Mouse (Mus musculus) stomach, embryonic 15.5 days (tissue): ENCODE results near the gene Ddrgk1. TPM values are rescaled to one million over a fixed set of nuclear protein-coding genes. Genes with fewer than 3 reads are reported as not detected.
A peak's percentile ranks its signal among the peaks of the same experiment; 100 is the strongest.

Source experiments
- ATAC-seq: fragments of 200-750 bp; cut with Nextera tagmentation; 2 replicates; pipeline ENCODE4 v1.8.0; 2017; ENCODE audit warnings: low read depth, moderate number of reproducible peaks, moderate TSS enrichment; ENCODE audit not compliant: insufficient read depth, low FRiP score
- H3K27ac ChIP-seq: fragments of 300-500 bp; sonication (generic); 2 replicates; pipeline ENCODE4 v1.5.1; 2015; ENCODE audit warnings: mild to moderate bottlenecking, inconsistent platforms
- H3K27me3 ChIP-seq: fragments of 300-500 bp; sonication (generic); replicated peaks from 2 replicates; pipeline ENCODE4 v1.6.1; 2015; ENCODE audit warnings: inconsistent platforms
- H3K36me3 ChIP-seq: fragments of 300-500 bp; sonication (generic); 2 replicates; pipeline ENCODE4 v1.6.1; 2015; ENCODE audit warnings: inconsistent platforms
- H3K4me1 ChIP-seq: fragments of 300-500 bp; sonication (generic); 2 replicates; pipeline ENCODE4 v1.6.1; 2015; ENCODE audit warnings: inconsistent platforms
- H3K4me2 ChIP-seq: fragments of 300-500 bp; sonication (generic); 2 replicates; pipeline ENCODE4 v1.6.1; 2015; ENCODE audit warnings: mild to moderate bottlenecking, inconsistent platforms
- H3K4me3 ChIP-seq: fragments of 300-500 bp; sonication (generic); replicated peaks from 2 replicates; pipeline ENCODE4 v1.5.1; 2015; ENCODE audit warnings: inconsistent platforms
- H3K9ac ChIP-seq: fragments of 300-500 bp; sonication (generic); 2 replicates; pipeline ENCODE4 v1.6.1; 2015; ENCODE audit warnings: inconsistent platforms
- H3K9me3 ChIP-seq: fragments of 300-500 bp; sonication (generic); 2 replicates; pipeline ENCODE4 v1.6.1; 2016; ENCODE audit warnings: inconsistent platforms
- WGBS: fragments of 180-500 bp; shearing (Covaris S2); methylation state at CpG from one replicate; pipeline ENCODE4 v1.1.7; 2015; 5-methylcytosine and 5-hydroxymethylcytosine counted together
- polyA plus RNA-seq: library from polyadenylated mRNA; unstranded; fragments of >200 nt; fragmentation: Nextera tagmentation; extraction: Ambion mirVana; gene quantifications from 2 replicates; pipeline ENCODE4 v1.2.1, GENCODE M21; 2015

Gene Ddrgk1
- polyA plus RNA-seq, 1 experiment from 2014 or later, result 70.3 TPM

DNA sequence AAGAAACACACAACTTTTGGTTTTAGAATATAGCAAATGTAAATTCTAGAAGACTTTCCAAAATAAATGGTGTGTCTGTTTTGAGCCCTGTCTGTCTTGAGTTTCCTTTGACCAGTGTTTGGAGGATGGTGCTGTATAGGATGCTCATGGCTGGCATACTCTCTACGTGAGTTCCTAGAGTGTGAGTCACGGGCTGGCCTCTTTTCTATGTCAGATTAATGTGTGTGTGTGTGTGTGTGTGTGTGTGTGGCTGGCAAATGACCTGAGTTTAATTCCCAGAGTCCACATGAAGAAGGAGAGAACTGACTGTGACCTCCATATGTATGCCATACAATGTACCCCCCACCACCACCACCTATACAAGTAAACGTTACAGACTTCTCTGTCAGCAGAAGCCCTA, 17.1 kb upstream of the Ddrgk1 start:
- Histone ChIP-seq H3K4me3 (no peak overlapping the region), H3K9me3 (no peaks in the 10 kb centered on the region), H3K9ac (no peak overlapping the region), H3K36me3 (peaks cover 43% of the 10 kb centered on the region), H3K27me3 (no peaks in the 10 kb centered on the region), H3K27ac (no peak overlapping the region), H3K4me2 (no peak overlapping the region), H3K4me1 (no peaks in the 10 kb centered on the region)
- no peak for ATAC-seq
- WGBS, result 84% methylated on average over 3 of the region's 3 CpGs

DNA sequence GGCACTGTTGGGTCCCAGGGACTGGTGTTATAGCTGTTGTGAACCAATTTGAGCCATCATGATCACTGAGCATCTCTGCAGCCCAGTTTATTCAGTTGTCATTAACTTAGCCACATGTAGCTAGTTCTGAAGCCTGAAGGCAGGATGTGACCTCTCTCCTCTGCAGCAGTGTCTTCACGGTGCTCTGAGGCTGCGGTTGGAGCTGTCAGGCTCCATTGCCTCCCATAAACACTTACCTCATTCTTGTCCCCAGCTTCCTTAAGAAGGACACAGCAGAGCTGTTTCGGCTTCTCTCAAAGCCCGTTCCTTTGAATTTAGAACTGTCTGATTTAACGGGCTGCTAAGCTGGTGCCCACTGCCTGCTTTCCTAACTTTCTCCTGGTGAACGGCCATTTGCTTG, 15.4 kb upstream of the Ddrgk1 start:
- Histone ChIP-seq H3K27me3 (no peaks in the 10 kb centered on the region), H3K4me2 (no peak overlapping the region), H3K9ac (no peak overlapping the region), H3K4me3 (no peak overlapping the region), H3K4me1 (no peaks in the 10 kb centered on the region), H3K9me3 (no peaks in the 10 kb centered on the region), H3K36me3 (peaks cover 53% of the 10 kb centered on the region), H3K27ac (no peak overlapping the region)
- no peak for ATAC-seq
- 91% methylated on average over 6 of the region's 6 CpGs for WGBS

DNA sequence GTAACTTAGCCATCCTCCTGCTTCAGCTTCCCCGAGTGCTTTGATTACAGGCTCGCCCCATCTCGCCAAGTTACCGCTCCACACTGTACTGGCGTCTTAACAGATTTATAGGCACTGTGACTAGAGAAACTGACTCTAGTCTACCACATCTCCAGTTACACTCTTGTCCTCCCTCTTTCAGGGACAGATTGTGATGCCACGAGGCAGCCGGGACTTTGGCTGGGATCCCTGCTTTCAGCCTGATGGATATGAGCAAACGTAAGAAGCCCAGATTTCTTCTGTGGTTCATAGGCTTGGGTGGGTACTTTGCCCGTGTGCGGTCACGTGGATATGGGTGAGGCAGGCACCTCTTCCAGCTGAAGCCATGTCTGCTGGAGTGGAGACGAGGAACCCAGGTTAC, 14.7 kb upstream of the Ddrgk1 start:
- Histone ChIP-seq H3K36me3 (peaks cover 57% of the 10 kb centered on the region), H3K9ac (no peak overlapping the region), H3K4me3 (no peak overlapping the region), H3K4me1 (no peaks in the 10 kb centered on the region), H3K9me3 (no peaks in the 10 kb centered on the region), H3K4me2 (no peak overlapping the region), H3K27ac (no peak overlapping the region), H3K27me3 (no peaks in the 10 kb centered on the region)
- ATAC-seq, result no peak
- 92% methylated on average over 12 of the region's 12 CpGs for WGBS

GRCm38 (mm10) chr2:130677211-130677610, 12.8 kb upstream of the Ddrgk1 start:
- Histone ChIP-seq H3K36me3 (peaks cover 64% of the 10 kb centered on the region), H3K9ac (no peak overlapping the region), H3K9me3 (no peaks in the 10 kb centered on the region), H3K27ac (no peak overlapping the region), H3K4me3 (no peak overlapping the region), H3K4me2 (no peak overlapping the region), H3K27me3 (no peaks in the 10 kb centered on the region), H3K4me1 (no peaks in the 10 kb centered on the region)
- WGBS, result 86% methylated on average over 10 of the region's 10 CpGs
- ATAC-seq, result no peak

DNA sequence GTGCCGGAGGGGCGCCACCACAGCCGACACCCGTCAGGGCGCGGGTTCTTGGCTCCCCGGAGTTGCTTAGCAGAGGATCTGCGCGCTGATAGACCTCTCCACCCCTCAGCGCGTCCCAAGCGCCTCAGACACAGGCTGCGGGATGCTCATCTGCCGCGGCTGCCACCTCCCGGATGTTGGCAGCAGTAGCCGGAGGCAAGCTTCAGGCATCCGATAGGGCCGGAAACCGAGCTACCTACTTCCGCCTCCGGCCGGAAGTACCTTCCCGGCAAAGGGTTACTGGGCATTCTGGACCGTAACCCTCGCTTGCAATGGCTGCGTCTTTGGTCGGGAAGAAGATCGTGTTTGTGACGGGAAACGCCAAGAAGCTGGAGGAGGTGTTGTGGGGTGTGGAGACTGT, 3.1 kb upstream of the Ddrgk1 start, which contains the start of gene Itpa:
TSS of gene Itpa (plus strand) at position 52 of the 400 bp plus-strand sequence.
- WGBS, result 1% methylated on average over 31 of the region's 31 CpGs
- H3K36me3 ChIP-seq, result peaks cover 16% of the 10 kb centered on the region; the same call in 1 of the 2 replicates
- H3K4me1 ChIP-seq, result peaks cover 26% of the 10 kb centered on the region
- peak within 1 kb of the TSS; percentile 39; the same call in 1 of the 2 replicates for H3K9ac ChIP-seq
- H3K27ac ChIP-seq, result peak within 1 kb of the TSS; percentile 86
- no peaks in the 10 kb centered on the region for H3K9me3 ChIP-seq
- peak within 1 kb of the TSS; percentile 73 for H3K4me3 ChIP-seq
- peak within 1 kb of the TSS; percentile 91 for H3K4me2 ChIP-seq
- ATAC-seq, result peak; percentile 70
- no peaks in the 10 kb centered on the region for H3K27me3 ChIP-seq

- H3K27me3 ChIP-seq, result no peaks in the 10 kb centered on the region
- no peak for ATAC-seq
- H3K27ac ChIP-seq, result no peak overlapping the region
- H3K36me3 ChIP-seq, result peaks cover 31% of the 10 kb centered on the region; the same call in 1 of the 2 replicates
- H3K4me3 ChIP-seq, result peak overlapping the region; percentile 69
- H3K9ac ChIP-seq, result peak overlapping the region; percentile 66; the same call in 1 of the 2 replicates
- H3K4me2 ChIP-seq, result peak overlapping the region; percentile 73
- no peaks in the 10 kb centered on the region for H3K9me3 ChIP-seq
- 89% methylated on average over 11 of the region's 11 CpGs for WGBS
- H3K4me1 ChIP-seq, result peaks cover 21% of the 10 kb centered on the region
Observed at GRCm38 (mm10) chr2:130663342-130663741, 1.1 kb downstream of the Ddrgk1 start.

- H3K4me3 ChIP-seq, result no peak overlapping the region
- H3K4me1 ChIP-seq, result peaks cover 7% of the 10 kb centered on the region
- H3K27ac ChIP-seq, result no peak overlapping the region
- no peaks in the 10 kb centered on the region for H3K27me3 ChIP-seq
- WGBS, result 92% methylated on average over 10 of the region's 10 CpGs
- ATAC-seq, result no peak
- no peaks in the 10 kb centered on the region for H3K9me3 ChIP-seq
- no peak overlapping the region for H3K9ac ChIP-seq
- H3K36me3 ChIP-seq, result peaks cover 66% of the 10 kb centered on the region
- no peak overlapping the region for H3K4me2 ChIP-seq
Observed at GRCm38 (mm10) chr2:130658530-130658929, 5.9 kb downstream of the Ddrgk1 start.

DNA sequence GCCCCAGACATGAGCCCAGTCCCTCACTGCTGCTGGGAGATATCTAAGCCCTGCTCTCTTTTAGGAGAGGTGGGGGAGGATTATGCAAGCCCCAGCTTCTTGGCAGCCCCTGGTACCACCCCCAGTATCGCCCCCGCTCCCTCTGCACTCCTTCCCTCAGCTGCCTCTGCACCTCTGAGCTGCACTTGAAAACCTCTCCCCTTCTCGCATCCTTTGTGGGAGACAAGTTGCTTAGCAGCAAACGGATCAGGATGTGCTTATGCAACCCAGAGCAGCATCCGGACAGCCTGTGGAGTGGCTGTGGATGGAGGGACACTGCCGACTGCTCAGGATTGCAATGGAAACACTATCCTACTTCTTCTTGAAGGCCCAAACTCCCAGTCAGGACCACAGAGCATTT, 6.9 kb downstream of the Ddrgk1 start:
- Histone ChIP-seq H3K4me2 (no peak overlapping the region), H3K36me3 (peaks cover 70% of the 10 kb centered on the region), H3K27me3 (no peaks in the 10 kb centered on the region), H3K9ac (no peak overlapping the region), H3K9me3 (no peaks in the 10 kb centered on the region), H3K4me3 (no peak overlapping the region), H3K27ac (no peak overlapping the region), H3K4me1 (no peaks in the 10 kb centered on the region)
- ATAC-seq, result no peak
- 86% methylated on average over 6 of the region's 6 CpGs for WGBS

GRCm38 (mm10) chr2:130656536-130656935, 7.9 kb downstream of the Ddrgk1 start:
- ATAC-seq, result no peak
- Histone ChIP-seq H3K4me3 (no peak overlapping the region), H3K9me3 (no peaks in the 10 kb centered on the region), H3K9ac (no peak overlapping the region), H3K36me3 (peaks cover 64% of the 10 kb centered on the region), H3K27ac (no peak overlapping the region), H3K4me1 (no peaks in the 10 kb centered on the region), H3K4me2 (no peak overlapping the region), H3K27me3 (no peaks in the 10 kb centered on the region)
- 92% methylated on average over 9 of the region's 9 CpGs for WGBS

DNA sequence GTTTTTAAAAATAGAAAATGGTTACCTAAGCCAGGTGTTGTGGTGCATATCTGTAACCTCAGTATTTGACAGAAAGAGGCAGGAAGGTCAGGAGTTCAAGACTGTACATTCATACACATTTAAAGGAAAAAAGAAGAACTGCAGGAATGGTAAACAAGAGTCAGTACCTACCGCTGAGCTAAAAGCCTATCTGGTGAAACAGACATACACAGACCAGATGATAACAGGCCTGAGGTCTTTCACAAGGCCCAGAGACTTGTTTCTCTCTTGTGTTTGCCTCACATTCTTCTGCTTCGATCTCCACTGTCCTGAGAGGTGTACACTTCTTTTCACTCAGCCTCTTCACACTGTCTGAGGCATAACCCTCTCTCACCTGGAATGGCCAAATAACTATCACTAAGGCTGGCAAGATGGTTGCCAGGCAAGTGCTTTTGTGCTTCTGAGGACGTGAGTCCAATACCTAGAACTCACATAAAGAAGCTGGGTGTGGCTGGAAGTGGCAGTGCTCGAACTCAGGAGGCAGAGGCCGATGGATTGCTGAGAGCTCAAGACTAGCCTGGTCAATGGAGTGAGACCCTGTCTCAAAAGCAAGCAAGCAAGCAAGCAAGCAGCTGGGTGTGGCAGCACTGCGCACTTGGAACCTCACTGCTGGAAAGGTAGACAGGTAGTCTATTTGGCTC, 8.7 kb downstream of the Ddrgk1 start:
- 91% methylated on average over 6 of the region's 6 CpGs for whole genome bisulfite sequencing
- H3K27ac ChIP-seq, result no peak overlapping the region
- no peaks in the 10 kb centered on the region for H3K9me3 ChIP-seq
- no peaks in the 10 kb centered on the region for H3K27me3 ChIP-seq
- H3K4me1 ChIP-seq, result no peaks in the 10 kb centered on the region
- H3K36me3 ChIP-seq, result peaks cover 57% of the 10 kb centered on the region
- no peak overlapping the region for H3K9ac ChIP-seq
- ATAC-seq, result peak; percentile 65; the same call in 1 of the 2 replicates
- H3K4me3 ChIP-seq, result no peak overlapping the region
- no peak overlapping the region for H3K4me2 ChIP-seq

GRCm38 (mm10) chr2:130653760-130654159, 10.7 kb downstream of the Ddrgk1 start:
- Histone ChIP-seq H3K9me3 (no peaks in the 10 kb centered on the region), H3K27me3 (no peaks in the 10 kb centered on the region), H3K9ac (no peak overlapping the region), H3K4me3 (no peak overlapping the region), H3K4me1 (no peaks in the 10 kb centered on the region), H3K27ac (no peak overlapping the region), H3K4me2 (no peak overlapping the region), H3K36me3 (peaks cover 52% of the 10 kb centered on the region)
- WGBS, result 90% methylated on average over 1 of the region's 1 CpGs
- ATAC-seq, result no peak

GRCm38 (mm10) chr2:130653303-130653702, 11.2 kb downstream of the Ddrgk1 start:
- WGBS, result 91% methylated on average over 2 of the region's 2 CpGs
- H3K9me3 ChIP-seq, result no peaks in the 10 kb centered on the region

More at GRCm38 (mm10) chr2:130653303-130653702, 11.2 kb downstream of the Ddrgk1 start:
- no peak overlapping the region for H3K4me3 ChIP-seq
- peaks cover 47% of the 10 kb centered on the region for H3K36me3 ChIP-seq
- H3K4me1 ChIP-seq, result no peaks in the 10 kb centered on the region
- no peak overlapping the region for H3K9ac ChIP-seq
- H3K4me2 ChIP-seq, result no peak overlapping the region
- no peak overlapping the region for H3K27ac ChIP-seq
- no peaks in the 10 kb centered on the region for H3K27me3 ChIP-seq
- no peak for ATAC-seq
